In the genomic region with DNA sequence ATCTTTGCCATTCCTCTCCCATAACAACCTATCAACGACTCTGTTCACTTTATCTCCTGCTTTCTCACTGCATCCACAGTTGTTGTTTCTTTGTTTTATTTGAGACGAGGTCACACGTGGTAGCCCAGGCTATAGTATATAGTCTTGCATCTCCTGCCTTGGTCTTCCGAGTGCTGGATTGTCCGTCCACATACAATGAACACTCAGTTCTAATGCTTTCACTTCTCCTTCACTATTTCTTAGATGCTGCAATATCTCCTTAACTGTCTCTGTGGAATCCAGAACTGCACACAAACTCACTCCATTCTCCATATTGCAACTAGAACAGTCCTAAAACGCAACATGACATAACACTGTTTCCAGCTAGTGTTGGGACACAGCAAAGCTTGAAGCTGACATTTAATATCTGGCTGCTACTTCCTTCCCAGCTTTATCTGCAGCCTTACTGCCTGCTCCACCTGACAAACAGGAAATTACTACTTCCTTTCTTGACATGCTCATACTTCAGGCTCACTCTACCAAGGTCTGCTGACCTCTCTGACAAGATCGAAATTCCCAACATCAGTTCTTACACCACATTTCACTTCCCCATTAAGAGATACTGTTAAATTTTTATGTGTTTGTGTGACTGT, we compare ENCODE assay signal across 11 mouse cellular contexts. TPM values are rescaled to one million over a fixed set of nuclear protein-coding genes. Genes with fewer than 3 reads are reported as not detected.
DNase-seq lines count a peak whose midpoint lies in the region; ATAC-seq and TF ChIP-seq lines count a peak whose summit lies in the region.
"Had no signal": no experiment of that assay in that cellular context is flagged by ENCODE, and none has a peak within 500 bp of the region (broad histone marks: within the 10 kb centered on the region; RNA-seq: fewer than 3 reads in every experiment).

No protein-coding gene starts in this region.

- TF ChIP-seq EP300 in heart, postnatal 0 days (IDR thresholded peaks at IDR 0.05; ENCODE audit: low read depth) = no peak

- intact Hi-C loops in heart, postnatal 10 days (cut with DNase I) = no loop called here

- no peaks in the 10 kb centered on the region for H3K9me3 ChIP-seq in heart, embryonic 12.5 days (replicated peaks)
- no peaks in the 10 kb centered on the region for H3K9me3 ChIP-seq in heart, postnatal 0 days (replicated peaks; ENCODE audit: control insufficient read depth, low read length)

- H3K4me3 ChIP-seq in heart, embryonic 12.5 days = no peak overlapping the region
- H3K4me3 ChIP-seq in heart, postnatal 0 days (ENCODE audit: low read depth, low read length) = no peak overlapping the region
- H3K4me3 ChIP-seq: erythroblast, embryonic 14.5 days had no signal

- H3K4me1 ChIP-seq in heart, embryonic 12.5 days (replicated peaks) = peaks cover 3% of the 10 kb centered on the region; the same call in 1 of the 2 replicates
- no peaks in the 10 kb centered on the region for H3K4me1 ChIP-seq in heart, postnatal 0 days (ENCODE audit: control insufficient read depth, insufficient read depth)

- TF ChIP-seq CTCF in heart, postnatal 0 days (IDR thresholded peaks at IDR 0.05; ENCODE audit: low read depth) = no peak

- ATAC-seq in heart, embryonic 12.5 days (ENCODE audit: insufficient number of reproducible peaks, low FRiP score) = peak; percentile 66
- ATAC-seq in CD4-positive, CD25-positive, alpha-beta regulatory T cell, adult 4 months = peak; percentile 85
- 0 out of 2 replicates have a peak, but pooled peaks have one; percentile 53 for ATAC-seq in heart, postnatal 0 days (ENCODE audit: insufficient read depth, low read depth)

- H3K36me3 ChIP-seq in heart, embryonic 12.5 days = peaks cover 12% of the 10 kb centered on the region; the same call in 1 of the 2 replicates
- 0 out of 2 replicates have a peak, but pooled peaks cover 18% of the 10 kb centered on the region for H3K36me3 ChIP-seq in heart, postnatal 0 days (replicated peaks; ENCODE audit: control insufficient read depth, insufficient read depth, low read length)

- 53% methylated on average over 7 of the region's 7 CpGs for WGBS in heart, embryonic 12.5 days
- 54% methylated on average over 7 of the region's 7 CpGs for WGBS in heart, postnatal 0 days

- DNase-seq in heart, postnatal 10 days = no peak
- DNase-seq in heart, postnatal 0 days (ENCODE audit: low spot score) = peak; percentile 39
- peak; percentile 37 for DNase-seq in lung, postnatal 36 days
- no peak for DNase-seq in c-Kit-positive CD71-positive TER-119-positive erythroid progenitor cells, embryonic 14.5 days (ENCODE audit: low spot score)
- DNase-seq in gastrocnemius, adult 18-20 months (ENCODE audit: low spot score) = no peak
- DNase-seq in testis, postnatal 14 days (ENCODE audit: low spot score) = no peak
- DNase-seq: kidney, adult 18-20 months had no signal

- peak overlapping the region; percentile 52; the same call in 1 of the 2 replicates for H3K27ac ChIP-seq in heart, embryonic 12.5 days (ENCODE audit: poor library complexity, severe bottlenecking)
- peak overlapping the region; percentile 59 for H3K27ac ChIP-seq in heart, postnatal 0 days (ENCODE audit: low read depth)

- no peak overlapping the region for H3K4me2 ChIP-seq in heart, embryonic 12.5 days
- no peak overlapping the region; the same call in 1 of the 2 replicates for H3K4me2 ChIP-seq in heart, postnatal 0 days (ENCODE audit: low read depth, low read length)

- no peaks in the 10 kb centered on the region for H3K27me3 ChIP-seq in heart, embryonic 12.5 days (replicated peaks)
- no peaks in the 10 kb centered on the region for H3K27me3 ChIP-seq in heart, postnatal 0 days (ENCODE audit: control insufficient read depth, insufficient read depth, low read length)

- H3K9ac ChIP-seq in heart, embryonic 12.5 days = no peak overlapping the region
- no peak overlapping the region for H3K9ac ChIP-seq in heart, postnatal 0 days (replicated peaks; ENCODE audit: low read depth, low read length)

RNA-seq across cellular contexts. Expression of a gene that starts 13.3 kb away (rescaled TPM):
- 7.3 and 7.9 TPM in 2 replicates for polyA plus RNA-seq in heart, embryonic 12.5 days (2016; fragmentation: Nextera tagmentation; extraction: Ambion mirVana)
- total RNA-seq in heart, postnatal 10 days (2021) = 1 to 10 TPM; 7.1 to 8.2 TPM
- 10 to 100 TPM; 11.9 to 17.2 TPM for polyA plus RNA-seq in CD4-positive, CD25-positive, alpha-beta regulatory T cell, adult 4 months (2017; shearing (Covaris generic))
- total RNA-seq in heart, postnatal 0 days (2014; rRNA removed; ENCODE audit: low replicate concordance) = 4.4 and 8.6 TPM in 2 replicates
- 4.9 and 5.0 TPM in 2 replicates for polyA plus RNA-seq in heart, postnatal 0 days (2015; fragmentation: Nextera tagmentation; extraction: Ambion mirVana)
- 10 to 100 TPM; 10.4 to 10.7 TPM for total RNA-seq in gastrocnemius, adult 18-20 months (2021)

RNA-seq across cellular contexts. Expression of a gene that starts 31.1 kb away (rescaled TPM):
- polyA plus RNA-seq in heart, embryonic 12.5 days (2016; fragmentation: Nextera tagmentation; extraction: Ambion mirVana) = 70.0 and 75.1 TPM in 2 replicates
- total RNA-seq in heart, postnatal 10 days (2021) = 10 to 100 TPM; 21.3 to 22.9 TPM
- polyA plus RNA-seq in CD4-positive, CD25-positive, alpha-beta regulatory T cell, adult 4 months (2017; shearing (Covaris generic)) = 10 to 100 TPM; 55.7 to 59.0 TPM
- 18.1 and 64.2 TPM in 2 replicates for total RNA-seq in heart, postnatal 0 days (2014; rRNA removed; ENCODE audit: low replicate concordance)
- 59.8 and 72.1 TPM in 2 replicates for polyA plus RNA-seq in heart, postnatal 0 days (2015; fragmentation: Nextera tagmentation; extraction: Ambion mirVana)
- 10 to 100 TPM; 47.9 to 54.1 TPM for total RNA-seq in gastrocnemius, adult 18-20 months (2021)

RNA-seq across cellular contexts. Expression of a gene that starts 31.3 kb away (rescaled TPM):
- polyA plus RNA-seq in heart, embryonic 12.5 days (2016; fragmentation: Nextera tagmentation; extraction: Ambion mirVana) = 0.81 and 0.96 TPM in 2 replicates
- 1 to 10 TPM; 1.6 to 1.7 TPM for total RNA-seq in heart, postnatal 10 days (2021)
- under 1 TPM; 0.39 to 0.65 TPM for polyA plus RNA-seq in CD4-positive, CD25-positive, alpha-beta regulatory T cell, adult 4 months (2017; shearing (Covaris generic))
- total RNA-seq in heart, postnatal 0 days (2014; rRNA removed; ENCODE audit: low replicate concordance) = 0.80 and 0.85 TPM in 2 replicates
- 1.1 TPM in 2 replicates for polyA plus RNA-seq in heart, postnatal 0 days (2015; fragmentation: Nextera tagmentation; extraction: Ambion mirVana)
- 1 to 10 TPM; 1.7 to 1.8 TPM for total RNA-seq in gastrocnemius, adult 18-20 months (2021)
- total RNA-seq: megakaryocyte-erythroid progenitor cell, adult 5-6 weeks had no signal

RNA-seq across cellular contexts. Expression of a gene that starts 37.8 kb away (rescaled TPM):
- 49.0 and 51.3 TPM in 2 replicates for polyA plus RNA-seq in heart, embryonic 12.5 days (2016; fragmentation: Nextera tagmentation; extraction: Ambion mirVana)
- 10 to 100 TPM; 56.5 to 57.8 TPM for total RNA-seq in heart, postnatal 10 days (2021)
- polyA plus RNA-seq in CD4-positive, CD25-positive, alpha-beta regulatory T cell, adult 4 months (2017; shearing (Covaris generic)) = 10 to 100 TPM; 67.3 to 94.7 TPM
- 54.0 and 106 TPM in 2 replicates for total RNA-seq in heart, postnatal 0 days (2014; rRNA removed; ENCODE audit: low replicate concordance)
- polyA plus RNA-seq in heart, postnatal 0 days (2015; fragmentation: Nextera tagmentation; extraction: Ambion mirVana) = 48.6 and 49.4 TPM in 2 replicates
- total RNA-seq in gastrocnemius, adult 18-20 months (2021) = 10 to 100 TPM; 56.9 to 72.5 TPM

Comparison
In these comparisons a context has a peak if more than half of its experiments do, and no peak if none do; other contexts are left out.
1. DNase-seq: peak in heart, postnatal 0 days (single experiment) and lung, postnatal 36 days (single experiment); none in heart, postnatal 10 days (0 of 2), c-Kit-positive CD71-positive TER-119-positive erythroid progenitor cells, embryonic 14.5 days (single experiment), gastrocnemius, adult 18-20 months (single experiment) and testis, postnatal 14 days (single experiment).
2. Peak in every context shown above with its lines, with median percentiles within 50 percentile points of each other: ATAC-seq.